Mouse (Mus musculus): Measurements from ENCODE around the gene Negr1.

Negr1 gene

GRCm38 (mm10) chr3:156925102-156925501 lies 363.5 kb downstream of the Negr1 start:
- DNase-seq: no peak

- DNase-seq: no peak
Measured at GRCm38 (mm10) chr3:156928396-156929061, 366.9 kb downstream of the Negr1 start.

- no peak for DNase-seq
Measured at GRCm38 (mm10) chr3:156929062-156929397, 367.4 kb downstream of the Negr1 start.

GRCm38 (mm10) chr3:156929677-156930440 lies 368.3 kb downstream of the Negr1 start:
- no peak for DNase-seq

GRCm38 (mm10) chr3:156931011-156931410 lies 369.4 kb downstream of the Negr1 start:
- DNase-seq: no peak

- DNase-seq: no peak
Measured at GRCm38 (mm10) chr3:156931540-156931939, 369.9 kb downstream of the Negr1 start.

- DNase-seq: no peak
Measured at GRCm38 (mm10) chr3:156934778-156935290, 373.2 kb downstream of the Negr1 start.

GRCm38 (mm10) chr3:156947404-156947803 lies 385.8 kb downstream of the Negr1 start:
- DNase-seq: no peak

- no peak for DNase-seq
Measured at GRCm38 (mm10) chr3:156952970-156953369, 391.4 kb downstream of the Negr1 start.

GRCm38 (mm10) chr3:156955094-156955493 lies 393.5 kb downstream of the Negr1 start:
- no peak for DNase-seq

- no peak for DNase-seq
Measured at GRCm38 (mm10) chr3:156958640-156959039, 397.0 kb downstream of the Negr1 start.

- no peak for DNase-seq
Measured at GRCm38 (mm10) chr3:156968764-156969163, 407.2 kb downstream of the Negr1 start.

GRCm38 (mm10) chr3:156971104-156971503 lies 409.5 kb downstream of the Negr1 start:
- no peak for DNase-seq

- DNase-seq: no peak
Measured at GRCm38 (mm10) chr3:156976816-156977215, 415.2 kb downstream of the Negr1 start.

GRCm38 (mm10) chr3:156980042-156980716 lies 418.6 kb downstream of the Negr1 start:
- no peak for DNase-seq

GRCm38 (mm10) chr3:156982102-156982501 lies 420.5 kb downstream of the Negr1 start:
- DNase-seq: peak; percentile 34

GRCm38 (mm10) chr3:156987113-156987512 lies 425.5 kb downstream of the Negr1 start:
- DNase-seq: no peak

GRCm38 (mm10) chr3:156992171-156992570 lies 430.6 kb downstream of the Negr1 start:
- no peak for DNase-seq

- DNase-seq: no peak
Measured at GRCm38 (mm10) chr3:156992811-156993210, 431.2 kb downstream of the Negr1 start.

GRCm38 (mm10) chr3:156999177-156999808 lies 437.7 kb downstream of the Negr1 start:
- no peak for DNase-seq

GRCm38 (mm10) chr3:157021632-157022031 lies 460.0 kb downstream of the Negr1 start:
- no peak for DNase-seq

- DNase-seq: no peak
Measured at GRCm38 (mm10) chr3:157024580-157024979, 463.0 kb downstream of the Negr1 start.

GRCm38 (mm10) chr3:157031513-157032142 lies 470.0 kb downstream of the Negr1 start:
- DNase-seq: no peak
